Mouse (Mus musculus) ES-E14 (cell line): Measurements from ENCODE around the gene Gprc5a.

Source experiments
- CHD2 ChIP-seq: IDR thresholded peaks from 2 replicates; pipeline ENCODE4 v1.6.1; 2014; ENCODE audit warnings: mild to moderate bottlenecking, low read depth, low read length, inconsistent platforms
- HCFC1 ChIP-seq: IDR thresholded peaks from 2 replicates; pipeline ENCODE4 v1.6.1; 2012; ENCODE audit warnings: low read length, inconsistent platforms, borderline replicate concordance; ENCODE audit not compliant: insufficient read depth
- MAFK ChIP-seq: IDR thresholded peaks from 2 replicates; pipeline ENCODE4 v1.6.1; 2014; ENCODE audit warnings: mild to moderate bottlenecking, low read depth, low read length, inconsistent platforms; ENCODE audit not compliant: insufficient read depth
- ZNF384 ChIP-seq: IDR thresholded peaks from 2 replicates; pipeline ENCODE4 v1.6.1; 2012; ENCODE audit warnings: low read depth, low read length, inconsistent platforms

- no peak for TF ChIP-seq ZNF384
- TF ChIP-seq CHD2: no peak
- no peak for TF ChIP-seq HCFC1
- TF ChIP-seq MAFK: no peak
These were observed at the start of gene Gprc5a for GRCm38 (mm10) chr6:135065236-135065957.
